Mouse (Mus musculus) skeletal muscle tissue, postnatal 0 days (tissue): ENCODE measurements around the gene Pgls. TPM values are rescaled to one million over a fixed set of nuclear protein-coding genes. Genes with fewer than 3 reads are reported as not detected.

Source experiments
- microRNA-seq, 2 experiments: library from miRNA; unstranded; fragments of <30 nt; microRNA quantifications; one replicate each; pipeline ENCODE4; 2016
- polyA plus RNA-seq: library from polyadenylated mRNA; unstranded; fragments of >200 nt; fragmentation: Nextera tagmentation; extraction: Ambion mirVana; gene quantifications from 2 replicates; pipeline ENCODE4 v1.2.1, GENCODE M21; 2015

The Pgls gene
- polyA plus RNA-seq: 159 and 188 TPM in 2 replicates

DNA sequence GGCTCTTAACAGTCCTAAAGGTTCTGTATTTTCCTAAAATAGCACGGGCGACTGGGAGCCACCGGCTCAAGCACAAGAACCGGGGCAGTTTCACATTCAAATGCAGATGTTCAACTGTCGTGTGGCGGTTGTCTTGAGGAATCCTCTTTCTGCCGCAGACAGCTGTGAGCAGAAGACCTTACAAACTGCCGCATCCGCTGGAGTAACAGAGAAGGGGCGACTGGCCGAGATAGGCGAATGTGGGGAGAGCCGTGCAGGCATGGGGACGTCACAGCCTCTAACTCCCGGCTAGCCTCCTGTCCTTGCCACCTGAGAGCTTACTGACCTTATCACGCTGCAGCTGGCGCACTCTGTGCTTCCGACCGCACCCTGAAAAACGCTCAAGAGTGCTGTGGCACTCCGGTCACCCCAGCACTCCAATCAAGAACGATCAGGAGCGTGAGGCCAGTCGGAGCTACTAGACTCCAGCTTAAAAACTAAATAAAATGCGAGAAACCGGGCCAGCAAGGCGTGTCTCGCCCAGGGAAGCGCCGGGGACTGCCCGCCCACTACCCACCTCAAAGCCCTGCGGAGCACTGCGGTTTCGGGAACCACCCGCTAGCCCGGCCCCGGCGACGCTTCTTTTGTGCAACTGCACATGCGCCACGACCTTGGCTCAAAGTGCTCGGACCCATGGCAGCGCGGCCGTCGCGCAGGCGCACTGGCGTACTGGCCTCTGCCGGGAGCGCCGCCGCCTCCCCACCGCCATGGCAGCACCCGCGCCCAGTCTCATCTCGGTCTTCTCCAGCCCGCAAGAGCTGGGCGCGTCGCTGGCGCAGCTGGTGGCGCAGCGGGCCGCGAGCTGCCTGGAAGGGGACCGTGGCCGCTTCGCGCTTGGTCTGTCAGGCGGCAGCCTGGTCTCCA, at the start of gene Pgls:
Gene Pgls (plus strand): TSS at position 706 of the 903 bp plus-strand sequence.

DNA sequence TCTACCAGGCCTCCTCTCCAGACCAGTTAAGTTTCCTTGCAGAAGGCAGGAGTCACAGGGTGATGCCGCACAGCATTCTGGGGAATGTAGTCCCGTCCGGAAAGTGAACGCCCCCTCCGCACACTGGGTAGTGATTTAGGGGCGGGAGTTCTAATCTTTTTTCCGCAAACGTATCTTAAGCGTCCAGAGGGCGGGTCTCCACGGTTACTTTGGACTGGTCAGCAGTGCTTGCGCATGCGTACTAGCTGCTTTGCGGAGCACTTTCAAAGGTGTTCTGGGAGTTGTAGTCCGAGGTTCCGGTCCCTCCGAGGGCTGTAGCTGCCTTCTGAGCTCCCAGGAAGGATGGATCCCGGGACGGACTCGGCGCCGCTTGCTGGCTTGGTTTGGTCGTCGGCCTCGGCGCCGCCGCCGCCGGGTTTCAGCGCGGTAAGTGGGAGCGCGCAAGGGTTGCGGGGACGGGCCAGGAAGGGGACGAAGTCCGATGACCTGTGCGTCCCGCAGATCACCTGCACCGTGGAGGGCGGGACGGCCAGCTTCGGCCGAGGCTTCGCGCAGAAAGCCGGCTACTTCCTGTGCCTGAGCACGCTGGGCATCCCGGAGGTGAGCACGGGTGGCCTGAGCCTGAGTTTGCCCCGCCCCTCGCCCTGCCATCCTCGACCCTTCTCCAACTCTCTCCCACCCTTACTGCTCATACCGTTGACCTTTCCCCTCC, 49.2 kb upstream of the Pgls start, which contains the start of gene Mvb12a:
Gene Mvb12a (plus strand): TSS at position 291 of the 712 bp plus-strand sequence.

DNA sequence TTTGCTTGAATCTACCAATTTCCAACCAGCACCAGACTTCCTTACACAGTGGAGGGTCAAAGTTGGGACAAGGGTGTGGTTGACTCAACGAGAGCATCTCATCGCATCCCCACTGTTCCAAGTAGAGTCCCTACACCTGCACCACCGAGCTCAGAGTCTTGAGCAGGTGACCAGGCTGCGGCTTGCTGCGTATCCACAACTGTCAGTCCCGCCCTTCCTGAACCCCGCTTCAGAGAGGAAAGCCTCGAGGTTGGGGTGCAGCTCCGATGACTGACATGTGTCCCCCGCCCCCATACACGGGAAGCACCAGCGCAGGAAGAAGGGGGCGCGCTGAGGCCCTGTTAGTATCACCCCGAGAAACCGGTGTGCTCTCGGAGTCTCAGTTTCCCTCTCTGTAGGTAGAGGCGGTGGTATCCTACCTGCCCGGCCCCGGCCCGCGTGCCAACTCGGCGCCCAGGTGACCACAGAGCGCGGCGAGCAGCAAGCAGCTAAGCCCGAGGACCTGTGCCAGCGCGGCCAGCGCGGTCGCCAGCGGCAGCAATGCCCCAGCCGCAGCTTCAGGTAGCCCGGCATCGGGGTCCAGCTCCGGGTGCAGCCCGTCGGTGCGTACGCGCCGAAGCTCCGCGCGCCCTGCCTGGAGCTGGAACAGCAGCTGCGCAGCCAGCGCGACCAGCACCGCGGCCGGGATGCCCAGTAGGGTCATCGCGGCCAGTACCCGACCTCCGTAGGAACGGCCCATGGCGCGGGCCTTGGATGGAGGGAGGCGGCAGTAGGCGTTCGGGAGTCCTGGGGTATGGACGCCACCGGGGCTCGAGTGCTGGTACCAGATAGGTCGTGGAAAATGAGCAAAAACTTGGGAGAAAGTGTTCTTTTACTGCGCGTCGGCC, 33.7 kb upstream of the Pgls start, which contains the start of gene Tmem221:
Gene Tmem221 (minus strand): TSS at position 801 of the 887 bp plus-strand sequence.

DNA sequence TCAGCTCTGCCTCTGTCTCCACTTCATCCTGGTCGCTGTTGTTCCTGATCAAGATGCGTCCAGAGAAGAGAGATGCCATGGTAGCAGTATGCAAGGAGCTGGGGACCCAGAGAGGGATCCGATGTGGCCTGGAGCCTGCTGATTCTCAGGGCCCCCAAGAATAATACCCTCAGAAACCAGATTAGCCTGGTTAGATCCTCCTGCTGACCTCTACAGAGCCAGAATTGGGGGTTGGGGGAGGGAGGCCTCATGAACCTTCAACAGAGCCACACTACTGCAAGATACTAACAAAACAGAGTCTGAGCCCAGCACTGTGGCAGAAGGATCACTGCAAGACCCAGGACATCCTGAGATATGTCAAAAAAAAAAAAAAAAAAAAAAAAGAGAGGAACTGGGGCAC, 25.5 kb upstream of the Pgls start, which contains the start of gene Nxnl1:
Gene Nxnl1 (minus strand): TSS at position 101 of the 400 bp plus-strand sequence.

DNA sequence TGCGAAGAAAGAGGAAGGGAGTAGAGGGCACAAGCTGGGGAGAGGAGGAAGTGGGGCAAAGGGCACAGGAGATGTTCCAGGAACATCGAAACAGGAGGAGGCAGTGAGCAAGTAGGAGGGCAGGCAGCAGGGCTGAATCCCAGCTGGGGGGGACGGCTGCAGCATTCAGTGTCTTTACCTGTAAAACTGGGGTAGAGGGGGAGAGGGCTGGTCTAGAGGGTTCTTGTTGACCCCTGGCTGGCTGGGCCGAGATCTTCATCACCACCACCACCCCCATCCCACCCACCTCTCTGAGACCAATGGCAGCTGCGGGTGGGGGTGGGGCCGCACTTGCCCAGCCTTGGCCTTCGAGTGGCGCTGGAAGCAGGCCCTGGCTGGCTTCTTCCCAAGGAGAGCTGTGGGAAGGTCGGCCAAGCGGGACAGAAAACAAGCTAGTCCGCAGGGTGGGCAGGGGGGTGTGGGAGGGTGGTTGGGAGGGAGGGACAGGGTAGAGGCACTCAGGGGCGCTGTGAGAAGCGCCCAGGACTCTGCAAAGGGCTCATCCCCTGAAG, 23.5 kb upstream of the Pgls start, which contains the start of gene Slc27a1:
Gene Slc27a1 (plus strand): TSS at position 496 of the 551 bp plus-strand sequence.

DNA sequence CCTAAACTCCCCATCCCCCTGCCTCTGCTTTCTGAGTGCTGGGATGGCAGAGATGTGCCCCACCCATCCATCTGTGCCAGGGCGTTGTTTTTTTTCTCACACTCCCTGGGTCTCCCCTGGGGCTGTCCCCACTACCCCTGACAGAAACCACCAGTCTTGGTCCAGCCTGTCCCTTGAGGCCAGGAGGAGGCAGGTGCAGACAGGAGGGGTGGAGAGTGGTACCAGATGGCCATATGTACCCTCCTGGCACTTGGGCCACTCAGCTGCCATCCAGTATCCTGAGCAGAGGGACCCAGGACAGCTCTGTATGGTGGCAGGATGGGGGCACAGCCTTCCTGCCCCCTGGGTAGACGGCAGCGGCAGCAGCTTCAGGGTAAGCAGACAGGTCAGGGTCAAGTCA, 5.5 kb downstream of the Pgls start, which contains the start of gene Fam129c:
Gene Fam129c (plus strand): TSS at position 198 of the 400 bp plus-strand sequence.

DNA sequence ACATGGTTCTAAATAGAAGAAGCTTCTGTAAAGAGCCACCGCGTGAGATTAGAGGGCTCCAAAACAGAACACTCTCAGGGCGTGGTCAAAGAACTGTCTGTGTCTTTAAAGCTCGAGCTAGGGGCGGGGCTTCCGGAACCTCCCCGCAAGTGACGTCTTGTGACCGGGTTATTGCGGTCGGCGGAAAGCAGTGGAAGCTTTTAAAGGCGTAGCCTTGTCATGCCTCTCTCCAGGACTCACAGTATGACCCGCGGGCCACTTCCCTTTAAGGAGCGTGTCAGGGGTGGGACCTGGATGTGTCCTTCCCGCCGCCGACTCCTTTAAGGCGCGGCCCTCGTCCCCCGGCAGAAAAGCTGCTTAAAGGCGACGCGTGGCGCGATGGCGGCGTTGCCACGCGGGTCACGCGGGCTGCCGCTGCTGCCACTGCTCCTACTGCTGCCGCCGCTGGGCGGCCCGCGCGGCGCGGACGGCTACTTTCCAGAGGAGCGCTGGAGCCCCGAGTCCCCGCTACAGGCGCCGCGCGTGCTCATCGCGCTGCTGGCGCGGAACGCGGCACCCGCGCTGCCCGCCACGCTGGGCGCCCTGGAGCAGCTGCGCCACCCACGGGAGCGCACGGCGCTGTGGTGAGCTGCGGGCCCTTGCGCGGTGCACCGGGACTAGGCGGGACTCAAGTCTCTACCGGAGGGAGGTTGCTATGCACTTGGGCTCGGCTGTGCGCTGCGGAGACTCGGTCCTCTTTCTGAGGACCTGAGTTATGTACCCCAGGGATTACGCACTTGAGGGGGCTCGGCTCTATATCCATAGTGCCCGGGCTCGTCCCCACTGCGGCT, 19.1 kb downstream of the Pgls start, which contains the start of gene Colgalt1:
Gene Colgalt1 (plus strand): TSS at position 177 of the 830 bp plus-strand sequence.

Small RNAs within 50 kb of the gene (microRNA-seq; reads per million reads assigned to microRNA genes)
- gene Mir6769b: 0 reads per million in 2 experiments

Other genes with a start within 250 kb of the Pgls start
- gene Use1, start 225.3 kb upstream of the Pgls start, polyA plus RNA-seq: 106 and 119 TPM in 2 replicates
- 4.9 and 6.7 TPM in 2 replicates for gene Ocel1, start 220.9 kb upstream of the Pgls start, polyA plus RNA-seq
- 27.5 and 32.7 TPM in 2 replicates for gene Nr2f6, start 210.2 kb upstream of the Pgls start, polyA plus RNA-seq
- gene Ushbp1, start 196.4 kb upstream of the Pgls start, polyA plus RNA-seq: 14.4 and 14.5 TPM in 2 replicates
- gene Babam1, start 195.3 kb upstream of the Pgls start, polyA plus RNA-seq: 64.8 and 75.1 TPM in 2 replicates
- gene Ankle1, start 186.2 kb upstream of the Pgls start, polyA plus RNA-seq: 5.9 and 6.0 TPM in 2 replicates
- gene Abhd8, start 128.5 kb upstream of the Pgls start, polyA plus RNA-seq: 39.0 and 41.2 TPM in 2 replicates
- gene Mrpl34, start 127.2 kb upstream of the Pgls start, polyA plus RNA-seq: 94.6 and 97.7 TPM in 2 replicates
- 48.3 and 57.9 TPM in 2 replicates for gene Dda1, start 123.0 kb upstream of the Pgls start, polyA plus RNA-seq
- 1.3 and 2.4 TPM in 2 replicates for gene Ano8, start 106.2 kb upstream of the Pgls start, polyA plus RNA-seq
- 7.5 and 9.5 TPM in 2 replicates for gene Gtpbp3, start 104.1 kb upstream of the Pgls start, polyA plus RNA-seq
- 21.9 and 33.3 TPM in 2 replicates for gene Plvap, start 80.4 kb upstream of the Pgls start, polyA plus RNA-seq
- gene Ccdc194, start 66.5 kb upstream of the Pgls start, polyA plus RNA-seq: 0.33 and 0.57 TPM in 2 replicates
- gene Bst2, start 54.7 kb upstream of the Pgls start, polyA plus RNA-seq: 57.6 and 67.3 TPM in 2 replicates
- 47.7 and 53.4 TPM in 2 replicates for gene Mvb12a, start 49.3 kb upstream of the Pgls start, polyA plus RNA-seq
- 0.21 and 0.48 TPM in 2 replicates for gene Tmem221, start 33.3 kb upstream of the Pgls start, polyA plus RNA-seq
- 0.38 and 0.40 TPM in 2 replicates for gene Nxnl1, start 25.6 kb upstream of the Pgls start, polyA plus RNA-seq
- gene Slc27a1, start 23.3 kb upstream of the Pgls start, polyA plus RNA-seq: 50.7 and 177 TPM in 2 replicates
- 0.96 and 1.2 TPM in 2 replicates for gene Fam129c, start 5.5 kb downstream of the Pgls start, polyA plus RNA-seq
- gene Colgalt1, start 18.8 kb downstream of the Pgls start, polyA plus RNA-seq: 44.7 and 50.8 TPM in 2 replicates
- 0.12 and 0.35 TPM in 2 replicates for gene Unc13a, start 79.6 kb downstream of the Pgls start, polyA plus RNA-seq
- gene Jak3, start 84.1 kb downstream of the Pgls start, polyA plus RNA-seq: 3.2 and 4.6 TPM in 2 replicates
- 0.77 and 0.85 TPM in 2 replicates for gene Insl3, start 97.0 kb downstream of the Pgls start, polyA plus RNA-seq
- 4.2 and 4.9 TPM in 2 replicates for gene B3gnt3, start 109.6 kb downstream of the Pgls start, polyA plus RNA-seq
- 0.53 and 1.9 TPM in 2 replicates for gene Fcho1, start 133.5 kb downstream of the Pgls start, polyA plus RNA-seq